Mouse (Mus musculus): Measurements from ENCODE around the gene Lrfn3.

Lrfn3 gene

GRCm38 (mm10) chr7:30339432-30340109 is 23.0 kb downstream of the Lrfn3 start:
- no peak for DNase-seq

- peak; percentile 85 for DNase-seq
These were observed 26.2 kb downstream of the Lrfn3 start for GRCm38 (mm10) chr7:30336384-30336783.

- no peak for DNase-seq
These were observed 26.9 kb downstream of the Lrfn3 start for GRCm38 (mm10) chr7:30335688-30336087.

GRCm38 (mm10) chr7:30334563-30334962 is 28.0 kb downstream of the Lrfn3 start:
- no peak for DNase-seq

GRCm38 (mm10) chr7:30333436-30333835 is 29.1 kb downstream of the Lrfn3 start:
- DNase-seq: peak; percentile 90

GRCm38 (mm10) chr7:30332622-30333259 is 29.8 kb downstream of the Lrfn3 start:
- DNase-seq: no peak

- peak; percentile 88 for DNase-seq
These were observed 30.7 kb downstream of the Lrfn3 start for GRCm38 (mm10) chr7:30331887-30332286.

GRCm38 (mm10) chr7:30328379-30328778 is 34.2 kb downstream of the Lrfn3 start:
- no peak for DNase-seq

GRCm38 (mm10) chr7:30327140-30327539 is 35.4 kb downstream of the Lrfn3 start:
- peak; percentile 60 for DNase-seq

GRCm38 (mm10) chr7:30326427-30326826 is 36.1 kb downstream of the Lrfn3 start:
- no peak for DNase-seq

GRCm38 (mm10) chr7:30325364-30325763 is 37.2 kb downstream of the Lrfn3 start:
- peak; percentile 68 for DNase-seq

GRCm38 (mm10) chr7:30324300-30324944 is 38.1 kb downstream of the Lrfn3 start:
- no peak for DNase-seq

GRCm38 (mm10) chr7:30323795-30324194 is 38.8 kb downstream of the Lrfn3 start, which contains the start of gene Sdhaf1:
Gene Sdhaf1, minus strand, starts transcription at chr7:30323895.
- no peak for DNase-seq

- DNase-seq: no peak
These were observed 39.7 kb downstream of the Lrfn3 start for GRCm38 (mm10) chr7:30322865-30323264.

GRCm38 (mm10) chr7:30322285-30322667 is 40.3 kb downstream of the Lrfn3 start:
- DNase-seq: peak; percentile 99

GRCm38 (mm10) chr7:30321539-30322284 is 40.9 kb downstream of the Lrfn3 start, which contains the start of gene E130208F15Rik:
Gene E130208F15Rik, plus strand, starts transcription at chr7:30321740.
- DNase-seq: peak; percentile 94

- no peak for DNase-seq
These were observed 41.6 kb downstream of the Lrfn3 start for GRCm38 (mm10) chr7:30320946-30321345.

- DNase-seq: peak; percentile 85
These were observed 44.4 kb downstream of the Lrfn3 start for GRCm38 (mm10) chr7:30318142-30318541.

GRCm38 (mm10) chr7:30315559-30316529 is 46.7 kb downstream of the Lrfn3 start:
- DNase-seq: no peak

GRCm38 (mm10) chr7:30314721-30315155 is 47.8 kb downstream of the Lrfn3 start, which contains the start of gene Syne4:
Gene Syne4, plus strand, starts transcription at chr7:30314807.
- peak; percentile 49 for DNase-seq

- peak; percentile 88 for DNase-seq
These were observed 48.8 kb downstream of the Lrfn3 start for GRCm38 (mm10) chr7:30313666-30314320.

All from kidney, adult 9 months (tissue).